In the genomic region with DNA sequence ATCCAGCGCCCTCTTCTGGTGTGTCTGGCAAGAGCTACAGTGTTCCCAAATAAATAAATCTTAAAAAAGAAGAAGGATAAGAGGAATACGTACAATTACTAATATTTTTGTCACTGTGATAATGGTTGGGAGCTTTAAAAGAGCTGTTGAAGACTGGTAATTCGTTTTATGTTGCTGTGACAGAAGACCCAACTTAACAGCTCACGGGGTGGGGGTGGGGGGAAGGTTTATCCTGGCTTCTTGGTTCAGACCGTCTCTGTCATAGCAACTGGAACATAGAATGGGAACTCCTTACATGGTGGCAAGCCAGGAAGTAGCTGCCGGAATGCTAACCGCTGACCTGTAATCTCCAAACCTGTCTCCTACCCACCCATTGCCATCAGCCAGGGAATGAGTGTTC, we compare ENCODE assay signal across 8 mouse cellular contexts. TPM values are rescaled to one million over a fixed set of nuclear protein-coding genes. Genes with fewer than 3 reads are reported as not detected.
DNase-seq lines count a peak whose midpoint lies in the region; ATAC-seq and TF ChIP-seq lines count a peak whose summit lies in the region.

Gene Tmem248, plus strand, starts transcription at position 301 of the 400 bp plus-strand sequence.

- no peak for TF ChIP-seq CTCF in G1E (IDR thresholded peaks at IDR 0.05; ENCODE audit: low read depth, low read length)
- no peak for TF ChIP-seq CTCF in stomach, postnatal 0 days (IDR thresholded peaks at IDR 0.05; ENCODE audit: low read depth)

- ATAC-seq in G1E (ENCODE audit: extremely low read depth, insufficient number of reproducible peaks, low FRiP score, poor library complexity, severe bottlenecking), result no peak
- no peak for ATAC-seq in forebrain, embryonic 14.5 days
- no peak for ATAC-seq in hindbrain, embryonic 11.5 days (ENCODE audit: low FRiP score)
- ATAC-seq in liver, embryonic 12.5 days, result no peak
- no peak for ATAC-seq in stomach, postnatal 0 days (ENCODE audit: low FRiP score, low TSS enrichment)

- H3K27ac ChIP-seq in forebrain, embryonic 14.5 days (ENCODE audit: low read depth, low read length), result no peak within 1 kb of the TSS
- H3K27ac ChIP-seq in hindbrain, embryonic 11.5 days (ENCODE audit: low read depth, low read length), result no peak within 1 kb of the TSS
- H3K27ac ChIP-seq in liver, embryonic 12.5 days, result no peak within 1 kb of the TSS
- H3K27ac ChIP-seq in stomach, postnatal 0 days (replicated peaks), result 0 out of 2 replicates have a peak within 1 kb of the TSS, but pooled peaks have one; percentile 24

- no peak for TF ChIP-seq EP300 in stomach, postnatal 0 days (optimal IDR thresholded peaks at IDR 0.05)

- no peaks in the 10 kb centered on the region for H3K27me3 ChIP-seq in G1E (ENCODE audit: insufficient read depth, low read length)
- H3K27me3 ChIP-seq in forebrain, embryonic 14.5 days (replicated peaks; ENCODE audit: control insufficient read depth, insufficient read depth, low read length), result no peaks in the 10 kb centered on the region
- no peaks in the 10 kb centered on the region for H3K27me3 ChIP-seq in hindbrain, embryonic 11.5 days (ENCODE audit: control insufficient read depth, insufficient read depth, low read length)
- no peaks in the 10 kb centered on the region for H3K27me3 ChIP-seq in liver, embryonic 12.5 days (replicated peaks)
- H3K27me3 ChIP-seq in stomach, postnatal 0 days (ENCODE audit: control insufficient read depth, insufficient read depth, low read length), result no peaks in the 10 kb centered on the region

- 83% methylated on average over 7 of the region's 7 CpGs for WGBS in forebrain, embryonic 14.5 days
- 84% methylated on average over 7 of the region's 7 CpGs for WGBS in hindbrain, embryonic 11.5 days
- WGBS in liver, embryonic 12.5 days (ENCODE audit: insufficient replicate concordance), result 75% methylated on average over 7 of the region's 7 CpGs
- 73% methylated on average over 7 of the region's 7 CpGs for WGBS in stomach, postnatal 0 days

- no peak within 1 kb of the TSS for H3K4me3 ChIP-seq in G1E (ENCODE audit: low read depth, low read length)
- H3K4me3 ChIP-seq in forebrain, embryonic 14.5 days (ENCODE audit: low read depth, low read length), result no peak within 1 kb of the TSS
- H3K4me3 ChIP-seq in hindbrain, embryonic 11.5 days (ENCODE audit: low read depth, low read length), result no peak within 1 kb of the TSS
- no peak within 1 kb of the TSS for H3K4me3 ChIP-seq in liver, embryonic 12.5 days
- H3K4me3 ChIP-seq in stomach, postnatal 0 days (ENCODE audit: low read depth, low read length), result no peak within 1 kb of the TSS

- 0 out of 2 replicates have a peak, but pooled peaks cover 3% of the 10 kb centered on the region for H3K9me3 ChIP-seq in G1E (replicated peaks)
- H3K9me3 ChIP-seq in forebrain, embryonic 14.5 days (replicated peaks; ENCODE audit: control insufficient read depth, low read length), result no peaks in the 10 kb centered on the region; the same call in 1 of the 2 replicates
- H3K9me3 ChIP-seq in hindbrain, embryonic 11.5 days (ENCODE audit: control insufficient read depth, low read length), result no peaks in the 10 kb centered on the region
- no peaks in the 10 kb centered on the region for H3K9me3 ChIP-seq in liver, embryonic 12.5 days (replicated peaks)
- H3K9me3 ChIP-seq in stomach, postnatal 0 days (ENCODE audit: control insufficient read depth, low read length), result no peaks in the 10 kb centered on the region

- no peak for DNase-seq in adrenal gland, adult 18-20 months (ENCODE audit: low spot score in 2 of 2)
- DNase-seq in adrenal gland, adult (ENCODE audit: inconsistent age in 2 of 2, low spot score in 1 of 2), result no peak
- no peak for DNase-seq in G1E (ENCODE audit: low spot score)
- no peak for DNase-seq in forebrain, embryonic 14.5 days (ENCODE audit: low spot score)
- DNase-seq in hindbrain, embryonic 11.5 days (ENCODE audit: low spot score), result no peak
- DNase-seq in stomach, postnatal 0 days (ENCODE audit: low spot score), result no peak
- no peak for DNase-seq in testis, postnatal 14 days (ENCODE audit: low spot score)

- no peak within 1 kb of the TSS for H3K9ac ChIP-seq in forebrain, embryonic 14.5 days (ENCODE audit: low read length)
- H3K9ac ChIP-seq in hindbrain, embryonic 11.5 days (ENCODE audit: low read depth, low read length), result no peak within 1 kb of the TSS
- H3K9ac ChIP-seq in liver, embryonic 12.5 days, result no peak within 1 kb of the TSS
- H3K9ac ChIP-seq in stomach, postnatal 0 days (ENCODE audit: low read length), result no peak within 1 kb of the TSS

- no peak within 1 kb of the TSS for H3K4me2 ChIP-seq in forebrain, embryonic 14.5 days (ENCODE audit: low read length)
- no peak within 1 kb of the TSS for H3K4me2 ChIP-seq in hindbrain, embryonic 11.5 days (replicated peaks; ENCODE audit: low read depth, low read length)
- no peak within 1 kb of the TSS for H3K4me2 ChIP-seq in liver, embryonic 12.5 days
- H3K4me2 ChIP-seq in stomach, postnatal 0 days (replicated peaks; ENCODE audit: low read depth), result no peak within 1 kb of the TSS

- peaks cover 53% of the 10 kb centered on the region for H3K36me3 ChIP-seq in G1E (replicated peaks)
- H3K36me3 ChIP-seq in forebrain, embryonic 14.5 days (ENCODE audit: control insufficient read depth, insufficient read depth, low read length), result peaks cover 23% of the 10 kb centered on the region
- H3K36me3 ChIP-seq in hindbrain, embryonic 11.5 days (ENCODE audit: control insufficient read depth, insufficient read depth, low read length), result no peaks in the 10 kb centered on the region
- H3K36me3 ChIP-seq in liver, embryonic 12.5 days, result peaks cover 33% of the 10 kb centered on the region
- H3K36me3 ChIP-seq in stomach, postnatal 0 days (ENCODE audit: control insufficient read depth, insufficient read depth, low read length), result peaks cover 7% of the 10 kb centered on the region; the same call in 1 of the 2 replicates

- peaks cover 20% of the 10 kb centered on the region for H3K4me1 ChIP-seq in G1E (ENCODE audit: insufficient read depth, low read depth, low read length)
- no peaks in the 10 kb centered on the region for H3K4me1 ChIP-seq in forebrain, embryonic 14.5 days (ENCODE audit: control insufficient read depth, insufficient read depth, low read length)
- H3K4me1 ChIP-seq in hindbrain, embryonic 11.5 days (replicated peaks; ENCODE audit: control insufficient read depth, insufficient read depth, low read length), result no peaks in the 10 kb centered on the region
- H3K4me1 ChIP-seq in liver, embryonic 12.5 days, result peaks cover 10% of the 10 kb centered on the region
- no peaks in the 10 kb centered on the region for H3K4me1 ChIP-seq in stomach, postnatal 0 days (replicated peaks; ENCODE audit: control insufficient read depth, insufficient read depth)

RNA-seq across cellular contexts. Expression of gene Tmem248, which starts in this region (rescaled TPM):
- 10 to 100 TPM; 57.9 to 75.8 TPM for total RNA-seq in adrenal gland, adult 18-20 months (2021)
- 62.4 and 63.5 TPM in 2 replicates for total RNA-seq in G1E (2014; fragmentation: Nextera tagmentation)
- 39.4 and 40.6 TPM in 2 replicates for total RNA-seq in G1E (2017)
- 27.3 and 34.6 TPM in 2 replicates for polyA plus RNA-seq in G1E (2012)
- polyA plus RNA-seq in forebrain, embryonic 14.5 days (2014; fragmentation: Nextera tagmentation; extraction: Ambion mirVana), result 22.5 and 22.7 TPM in 2 replicates
- polyA plus RNA-seq in hindbrain, embryonic 11.5 days (2014; fragmentation: Nextera tagmentation; extraction: Ambion mirVana), result 28.7 and 29.9 TPM in 2 replicates
- polyA plus RNA-seq in liver, embryonic 12.5 days (2016; fragmentation: Nextera tagmentation; extraction: Ambion mirVana), result 45.4 and 46.4 TPM in 2 replicates
- 33.2 and 34.4 TPM in 2 replicates for polyA plus RNA-seq in stomach, postnatal 0 days (2015; fragmentation: Nextera tagmentation; extraction: Ambion mirVana)
